10 mouse cellular contexts compared by ENCODE assay signal in genomic region chr4:41304302-41304701, GRCm38 (mm10). TPM values are rescaled to one million over a fixed set of nuclear protein-coding genes. Genes with fewer than 3 reads are reported as not detected.
DNase-seq lines count a peak whose midpoint lies in the region; ATAC-seq lines count a peak whose summit lies in the region.
"Had no signal": no experiment of that assay in that cellular context is flagged by ENCODE, and none has a peak within 500 bp of the region (broad histone marks: within the 10 kb centered on the region; RNA-seq: fewer than 3 reads in every experiment).

No protein-coding gene starts in this region.

- no peaks in the 10 kb centered on the region for H3K9me3 ChIP-seq in liver, embryonic 12.5 days (replicated peaks)

- 0 out of 2 replicates have a peak overlapping the region, but pooled peaks have one; percentile 16 for H3K4me2 ChIP-seq in liver, embryonic 12.5 days

- H3K36me3 ChIP-seq in liver, embryonic 12.5 days = peaks cover 98% of the 10 kb centered on the region

- no peak for ATAC-seq in liver, embryonic 12.5 days
- ATAC-seq in monocyte, adult 5-6 weeks (replicated peaks; ENCODE audit: insufficient number of reproducible peaks, low FRiP score, low TSS enrichment, poor library complexity, severe bottlenecking) = 0 out of 2 replicates have a peak, but pooled peaks have one; percentile 7

- WGBS in liver, embryonic 12.5 days (ENCODE audit: insufficient replicate concordance) = 30% methylated on average over 3 of the region's 3 CpGs

- H3K27ac ChIP-seq in liver, embryonic 12.5 days = peak overlapping the region; percentile 39; the same call in 1 of the 2 replicates

- peaks cover 44% of the 10 kb centered on the region for H3K4me1 ChIP-seq in liver, embryonic 12.5 days

- intact Hi-C loops in left cerebral cortex, postnatal 4 days (cut with DNase I) = no loop called here

- no peaks in the 10 kb centered on the region for H3K27me3 ChIP-seq in liver, embryonic 12.5 days (replicated peaks)

- H3K9ac ChIP-seq in liver, embryonic 12.5 days = no peak overlapping the region

- no peak overlapping the region for H3K4me3 ChIP-seq in liver, embryonic 12.5 days

- peak; percentile 25 to 37 for DNase-seq in cerebellum, postnatal 14 days
- no peak for DNase-seq in cerebellum, adult 11-12 months
- DNase-seq in liver = no peak
- DNase-seq in brain, adult 2 months (ENCODE audit: low read depth, low spot score) = peak; percentile 84
- DNase-seq in testis, postnatal 14 days (ENCODE audit: low spot score) = no peak
- no peak for DNase-seq in left cerebral cortex, postnatal 4 days
- DNase-seq: kidney, postnatal 10 days; lung, postnatal 10 days had no signal

RNA-seq across cellular contexts. Expression of gene Dcaf12, which starts 10.4 kb away (rescaled TPM):
- 61.4 and 64.5 TPM in 2 replicates for polyA plus RNA-seq in liver, embryonic 12.5 days (2016; fragmentation: Nextera tagmentation; extraction: Ambion mirVana)
- total RNA-seq in monocyte, adult 5-6 weeks (2017) = 44.1 to 49.8 TPM (median 44.7 TPM) in 3 replicates
- total RNA-seq in left cerebral cortex, postnatal 4 days (2021) = 10 to 100 TPM; 56.7 to 57.5 TPM

RNA-seq across cellular contexts. Expression of gene Ubap2, which starts 29.4 kb away (rescaled TPM):
- 48.7 and 50.2 TPM in 2 replicates for polyA plus RNA-seq in liver, embryonic 12.5 days (2016; fragmentation: Nextera tagmentation; extraction: Ambion mirVana)
- 6.6 to 19.8 TPM (median 17.1 TPM) in 3 replicates for total RNA-seq in monocyte, adult 5-6 weeks (2017)
- 10 to 100 TPM; 77.8 to 78.2 TPM for total RNA-seq in left cerebral cortex, postnatal 4 days (2021)

RNA-seq across cellular contexts. Expression of gene Ubap1, which starts 44.5 kb away (rescaled TPM):
- 28.3 and 28.5 TPM in 2 replicates for polyA plus RNA-seq in liver, embryonic 12.5 days (2016; fragmentation: Nextera tagmentation; extraction: Ambion mirVana)
- 70.9 to 80.1 TPM (median 79.6 TPM) in 3 replicates for total RNA-seq in monocyte, adult 5-6 weeks (2017)
- 10 to 100 TPM; 33.5 to 43.3 TPM for total RNA-seq in left cerebral cortex, postnatal 4 days (2021)

Comparison
In these comparisons a context has a peak if more than half of its experiments do, and no peak if none do; other contexts are left out.
1. DNase-seq: peak in cerebellum, postnatal 14 days (2 of 2) and brain, adult 2 months (single experiment); none in cerebellum, adult 11-12 months (single experiment), liver (single experiment), testis, postnatal 14 days (single experiment) and left cerebral cortex, postnatal 4 days (single experiment).